Mouse (Mus musculus): ENCODE data around the gene Ugt1a6b.
"Not testable (repeated sequence)": the region's sequence is repeated elsewhere in the genome, so short reads cannot be mapped to it uniquely, and the experiment has no call there.

Ugt1a6b gene

GRCm38 (mm10) chr1:88103019-88103418, at the start of gene Ugt1a6b:
Gene Ugt1a6b, plus strand, starts transcription at chr1:88103252.
- in situ Hi-C loops (cut with MboI, MseI): not testable (repeated sequence)

GRCm38 (mm10) chr1:88055088-88055487, 48.0 kb upstream of the Ugt1a6b start, which contains the start of gene Ugt1a10:
Gene Ugt1a10, plus strand, starts transcription at chr1:88055388.
- in situ Hi-C loops (cut with MboI, MseI): no loop called here

- in situ Hi-C loops (cut with MboI, MseI): not testable (repeated sequence)
Observed at GRCm38 (mm10) chr1:88066472-88067102, 36.5 kb upstream of the Ugt1a6b start.

GRCm38 (mm10) chr1:88070495-88070894, 32.6 kb upstream of the Ugt1a6b start, which contains the start of gene Ugt1a9:
Gene Ugt1a9, plus strand, starts transcription at chr1:88070800.
- in situ Hi-C loops (cut with MboI, MseI): no loop called here

- in situ Hi-C loops (cut with MboI, MseI): no loop called here
Observed at GRCm38 (mm10) chr1:88070902-88071301, 32.1 kb upstream of the Ugt1a6b start.

GRCm38 (mm10) chr1:88074471-88074870, 28.6 kb upstream of the Ugt1a6b start:
- in situ Hi-C loops (cut with MboI, MseI): no loop called here

- in situ Hi-C loops (cut with MboI, MseI): no loop called here
Observed at GRCm38 (mm10) chr1:88077128-88077527, 25.9 kb upstream of the Ugt1a6b start.

- in situ Hi-C loops (cut with MboI, MseI): no loop called here
Observed at GRCm38 (mm10) chr1:88081670-88082069, 21.4 kb upstream of the Ugt1a6b start.

- in situ Hi-C loops (cut with MboI, MseI): no loop called here
Observed at GRCm38 (mm10) chr1:88086125-88086524, 16.9 kb upstream of the Ugt1a6b start.

GRCm38 (mm10) chr1:88087513-88087912, 15.5 kb upstream of the Ugt1a6b start, which contains the start of gene Ugt1a8:
Gene Ugt1a8, plus strand, starts transcription at chr1:88087813.
- in situ Hi-C loops (cut with MboI, MseI): no loop called here

- in situ Hi-C loops (cut with MboI, MseI): loop anchor here (10.0 kb wide), 1 partner anchor 112 kb away; the partner anchor contains the start of genes Dnajb3 and Ugt1a2
Observed at GRCm38 (mm10) chr1:88092341-88092740, 10.7 kb upstream of the Ugt1a6b start.

GRCm38 (mm10) chr1:88094270-88094676, 8.8 kb upstream of the Ugt1a6b start:
- in situ Hi-C loops (cut with MboI, MseI): loop anchor here (10.0 kb wide), 1 partner anchor 111 kb away; the partner anchor contains the start of genes Dnajb3 and Ugt1a2

- in situ Hi-C loops (cut with MboI, MseI): loop anchor here (10.0 kb wide), 1 partner anchor 110 kb away; the partner anchor contains the start of genes Dnajb3 and Ugt1a2
Observed at GRCm38 (mm10) chr1:88094941-88095492, 8.0 kb upstream of the Ugt1a6b start, which contains the start of gene Ugt1a7c. Gene Ugt1a7c, plus strand, starts transcription at chr1:88095062.

- in situ Hi-C loops (cut with MboI, MseI): loop anchor here (10.0 kb wide), 1 partner anchor 106 kb away; the partner anchor contains the start of genes Dnajb3 and Ugt1a2
Observed at GRCm38 (mm10) chr1:88098546-88098945, 4.5 kb upstream of the Ugt1a6b start.

GRCm38 (mm10) chr1:88099691-88100090, 3.4 kb upstream of the Ugt1a6b start:
- in situ Hi-C loops (cut with MboI, MseI): loop anchor here (10.0 kb wide), 1 partner anchor 105 kb away; the partner anchor contains the start of genes Dnajb3 and Ugt1a2

- in situ Hi-C loops (cut with MboI, MseI): not testable (repeated sequence)
Observed at GRCm38 (mm10) chr1:88103697-88104468, 831 bp downstream of the Ugt1a6b start.

- in situ Hi-C loops (cut with MboI, MseI): no loop called here
Observed at GRCm38 (mm10) chr1:88104667-88105430, 1.8 kb downstream of the Ugt1a6b start.

GRCm38 (mm10) chr1:88105656-88106055, 2.6 kb downstream of the Ugt1a6b start:
- in situ Hi-C loops (cut with MboI, MseI): no loop called here

GRCm38 (mm10) chr1:88109027-88109557, 6.0 kb downstream of the Ugt1a6b start:
- in situ Hi-C loops (cut with MboI, MseI): not testable (repeated sequence)

- in situ Hi-C loops (cut with MboI, MseI): not testable (repeated sequence)
Observed at GRCm38 (mm10) chr1:88109604-88110003, 6.6 kb downstream of the Ugt1a6b start.

- in situ Hi-C loops (cut with MboI, MseI): not testable (repeated sequence)
Observed at GRCm38 (mm10) chr1:88112769-88113168, 9.7 kb downstream of the Ugt1a6b start.
